Mouse (Mus musculus) testis, adult 2 months (tissue): ENCODE measurements around the gene Ticam1. TPM values are rescaled to one million over a fixed set of nuclear protein-coding genes. Genes with fewer than 3 reads are reported as not detected.

Source experiments
- H3K27ac ChIP-seq: fragments of 200-500 bp; 2 replicates; pipeline ENCODE4 v1.5.1; 2012; ENCODE audit warnings: low read depth, low read length; ENCODE audit not compliant: control insufficient read depth, insufficient read depth
- H3K27me3 ChIP-seq: fragments of 200-500 bp; 2 replicates; pipeline ENCODE4 v1.6.1; 2012; ENCODE audit warnings: mild to moderate bottlenecking, low read length, moderate library complexity; ENCODE audit not compliant: control insufficient read depth, insufficient read depth
- H3K36me3 ChIP-seq: fragments of 200-500 bp; 2 replicates; pipeline ENCODE4 v1.6.1; 2012; ENCODE audit warnings: mild to moderate bottlenecking, low read length; ENCODE audit not compliant: control insufficient read depth, insufficient read depth
- H3K4me1 ChIP-seq: fragments of 200-500 bp; 2 replicates; pipeline ENCODE4 v1.6.1; 2012; ENCODE audit warnings: low read length; ENCODE audit not compliant: control insufficient read depth, insufficient read depth
- H3K4me3 ChIP-seq: fragments of 200-500 bp; 2 replicates; pipeline ENCODE4 v1.5.1; 2012; ENCODE audit warnings: low read depth, mild to moderate bottlenecking, low read length, moderate library complexity, mixed read lengths; ENCODE audit not compliant: control insufficient read depth
- CTCF ChIP-seq: fragments of 200-500 bp; IDR thresholded peaks from 2 replicates; pipeline ENCODE4 v1.5.1; 2012; ENCODE audit warnings: low read depth, mild to moderate bottlenecking, inconsistent platforms, low read length, moderate library complexity; ENCODE audit not compliant: control insufficient read depth, insufficient read depth, insufficient replicate concordance
- POLR2A ChIP-seq: fragments of 200-500 bp; IDR thresholded peaks from 2 replicates; pipeline ENCODE4 v1.6.1; 2012; ENCODE audit warnings: low read depth, mild to moderate bottlenecking, inconsistent platforms, low read length, moderate library complexity; ENCODE audit not compliant: control insufficient read depth
- polyA plus RNA-seq: library from polyadenylated mRNA; depleted of rRNA; stranded (reverse); fragments of >200 nt; gene quantifications from 2 replicates; pipeline ENCODE4 v1.2.3, GENCODE M21; 2012

Ticam1 gene
- polyA plus RNA-seq, 1 experiment: 3.4 TPM

DNA sequence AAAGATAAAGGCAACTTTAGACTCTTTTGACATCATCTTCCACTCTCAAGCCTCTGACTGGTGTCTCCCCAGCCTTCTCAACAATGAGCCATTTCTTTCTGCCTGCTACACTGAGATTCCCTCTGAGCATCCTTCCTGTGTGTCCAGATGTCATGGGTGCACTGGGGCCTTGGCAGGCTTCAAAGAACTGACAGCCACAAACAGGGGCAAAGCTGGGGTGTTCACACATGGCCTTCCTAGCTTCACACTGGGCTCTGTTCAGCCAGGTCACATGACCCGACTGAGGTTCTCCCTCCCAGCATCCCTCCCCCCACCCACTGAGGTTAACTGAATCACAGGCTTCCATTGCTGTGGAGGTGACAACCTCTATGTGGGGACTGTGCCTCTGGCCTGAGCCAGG, 19.6 kb upstream of the Ticam1 start:
- no peaks in the 10 kb centered on the region for H3K36me3 ChIP-seq

DNA sequence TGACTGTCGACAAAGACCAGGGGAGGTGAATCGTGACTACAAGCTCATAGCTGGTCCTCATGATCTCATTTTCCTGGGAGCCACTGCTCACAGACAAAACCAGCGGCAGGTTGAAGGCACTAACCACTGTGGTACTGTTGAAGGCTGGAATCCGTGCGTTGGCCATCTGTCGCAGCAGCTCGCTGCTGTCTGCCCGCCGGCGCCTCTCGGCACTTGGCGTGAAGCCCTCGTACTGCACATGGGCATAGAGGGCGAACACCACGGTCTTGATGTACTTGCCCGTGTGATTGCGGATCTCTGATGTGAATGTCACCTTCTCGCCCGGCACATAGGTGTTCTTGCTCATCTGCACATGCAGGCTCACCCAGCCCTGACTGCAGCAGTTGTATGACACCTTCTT, 17.7 kb upstream of the Ticam1 start:
- Histone ChIP-seq H3K36me3 (no peaks in the 10 kb centered on the region), H3K4me3 (no peak overlapping the region), H3K27ac (no peak overlapping the region), H3K27me3 (no peaks in the 10 kb centered on the region), H3K4me1 (peaks cover 40% of the 10 kb centered on the region)
- TF ChIP-seq POLR2A (no peak), CTCF (no peak)

More for the DNA sequence above, 19.6 kb upstream of the Ticam1 start:
- peaks cover 24% of the 10 kb centered on the region for H3K4me1 ChIP-seq
- no peaks in the 10 kb centered on the region for H3K27me3 ChIP-seq
- TF ChIP-seq CTCF (no peak), POLR2A (no peak)
- no peak overlapping the region for H3K27ac ChIP-seq
- H3K4me3 ChIP-seq: no peak overlapping the region

DNA sequence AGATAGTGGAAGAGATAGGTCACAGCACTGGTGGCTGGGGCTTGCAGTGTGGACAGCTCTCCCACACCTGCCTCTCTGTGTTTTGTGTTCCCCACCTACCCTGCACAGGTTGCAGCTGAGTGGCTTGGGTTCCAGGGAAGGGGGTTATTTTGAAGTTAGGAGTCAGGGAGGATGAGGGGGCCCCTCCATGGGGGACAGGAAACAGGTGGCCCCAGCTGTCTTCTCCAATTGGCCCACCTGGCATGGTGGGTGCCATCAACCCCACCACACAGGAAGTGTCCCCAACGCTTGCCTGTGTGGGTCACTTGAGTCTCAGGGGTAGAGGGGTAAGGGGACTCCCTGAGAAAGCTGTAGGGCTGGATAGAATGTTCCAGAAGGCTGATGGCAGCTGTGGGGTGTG, 16.7 kb upstream of the Ticam1 start:
- no peaks in the 10 kb centered on the region for H3K36me3 ChIP-seq
- H3K27ac ChIP-seq: no peak overlapping the region
- no peaks in the 10 kb centered on the region for H3K27me3 ChIP-seq
- peaks cover 40% of the 10 kb centered on the region for H3K4me1 ChIP-seq
- TF ChIP-seq POLR2A: no peak
- no peak for TF ChIP-seq CTCF
- H3K4me3 ChIP-seq: no peak overlapping the region

DNA sequence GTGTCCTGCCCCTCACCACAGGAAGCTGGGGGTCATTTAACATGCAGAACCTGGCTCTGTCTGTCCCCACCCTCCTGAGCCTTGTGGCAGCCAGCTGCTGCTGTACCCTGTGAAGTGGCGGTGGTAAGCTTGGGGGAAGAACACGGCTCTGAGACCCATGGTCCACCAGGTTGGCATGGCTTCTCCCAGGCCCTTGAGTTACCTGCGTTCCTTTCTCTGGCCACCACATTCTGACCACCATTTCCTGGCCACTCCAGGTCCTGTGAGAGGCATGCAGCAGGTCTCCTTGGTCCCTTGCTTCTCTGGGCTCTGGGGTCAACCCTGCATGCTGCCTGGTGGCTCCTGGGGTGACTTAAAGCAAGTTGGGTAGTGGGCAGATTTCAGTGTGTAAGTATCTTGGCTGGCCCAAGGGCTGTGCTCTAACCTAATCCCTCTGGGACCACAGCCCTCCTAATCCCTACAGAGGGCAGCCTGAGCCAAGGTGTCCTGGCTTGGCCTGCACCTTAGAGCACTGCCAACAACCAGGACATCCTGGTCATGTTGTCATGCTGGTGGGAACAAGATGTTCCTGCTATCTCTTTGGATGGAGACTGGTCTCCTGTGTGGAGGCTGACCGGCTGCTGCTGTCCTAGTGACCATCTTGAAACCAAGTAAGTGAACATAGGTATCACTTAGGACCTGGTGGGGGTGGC, 16.1 kb upstream of the Ticam1 start, which contains the start of gene Plin3:
Gene Plin3, minus strand, starts transcription at position 343 of the 692 bp plus-strand sequence.
- TF ChIP-seq POLR2A: no peak
- no peak for TF ChIP-seq CTCF
- H3K4me1 ChIP-seq: peaks cover 43% of the 10 kb centered on the region
- H3K27me3 ChIP-seq: no peaks in the 10 kb centered on the region
- H3K4me3 ChIP-seq: no peak within 1 kb of the TSS
- 0 out of 2 replicates have a peak within 1 kb of the TSS, but pooled peaks have one; percentile 56 for H3K27ac ChIP-seq
- no peaks in the 10 kb centered on the region for H3K36me3 ChIP-seq

DNA sequence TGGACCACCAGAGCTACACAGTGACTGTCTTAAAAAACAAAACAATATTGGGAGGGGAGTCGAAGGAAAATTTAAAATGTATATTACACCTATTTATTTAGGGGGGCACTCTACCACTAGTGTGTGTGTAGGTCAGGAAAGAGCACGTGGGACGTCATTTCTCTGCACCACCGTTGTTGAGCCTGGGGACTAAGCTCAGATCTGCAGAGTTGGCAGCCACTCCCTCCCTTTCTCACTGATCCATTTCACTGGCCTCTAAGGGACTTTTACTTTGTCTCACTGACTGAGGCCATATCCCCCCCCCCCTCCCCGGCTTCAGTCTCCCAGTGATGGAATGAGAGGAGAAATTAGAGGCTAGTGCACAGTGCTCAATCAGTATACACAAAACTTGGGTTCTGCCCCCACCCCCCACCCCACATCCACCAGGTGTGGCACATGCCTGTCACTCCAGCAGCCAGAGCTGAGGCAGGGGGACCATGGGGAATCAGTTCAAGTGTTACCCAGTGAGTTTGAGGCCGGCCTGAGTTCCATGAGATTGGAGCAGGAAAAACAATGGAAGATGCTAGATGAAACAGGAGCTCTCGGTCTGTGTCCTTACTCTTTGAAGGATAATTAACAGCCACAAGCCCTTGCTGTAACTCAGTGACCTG, 15.4 kb upstream of the Ticam1 start:
- Histone ChIP-seq H3K36me3 (no peaks in the 10 kb centered on the region), H3K27me3 (no peaks in the 10 kb centered on the region), H3K4me3 (no peak overlapping the region), H3K27ac (no peak overlapping the region), H3K4me1 (peaks cover 44% of the 10 kb centered on the region)
- no peak for TF ChIP-seq CTCF
- no peak for TF ChIP-seq POLR2A

DNA sequence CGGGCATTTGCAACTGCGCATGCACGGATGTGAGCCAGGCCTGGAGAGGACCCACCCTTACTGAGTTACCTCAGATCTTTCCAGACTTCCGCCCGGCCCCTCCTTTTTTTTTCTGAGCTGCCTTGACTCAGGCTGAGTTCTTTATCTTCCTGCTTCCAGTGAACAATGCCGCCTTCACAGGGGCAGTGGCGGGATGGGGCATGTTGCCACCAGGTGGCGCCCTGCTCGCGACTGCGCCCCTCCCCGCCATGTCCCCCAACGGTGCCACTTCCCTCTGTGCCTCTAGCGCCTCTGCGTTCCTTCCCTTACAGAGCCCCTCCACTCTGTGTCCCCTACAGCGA, 14.6 kb upstream of the Ticam1 start:
- Histone ChIP-seq H3K4me3 (peak overlapping the region; percentile 88), H3K36me3 (no peaks in the 10 kb centered on the region), H3K4me1 (peaks cover 36% of the 10 kb centered on the region), H3K27me3 (no peaks in the 10 kb centered on the region), H3K27ac (peak overlapping the region; percentile 73)
- TF ChIP-seq CTCF (peak; percentile 86), POLR2A (peak; percentile 36; the same call in 1 of the 2 replicates)

DNA sequence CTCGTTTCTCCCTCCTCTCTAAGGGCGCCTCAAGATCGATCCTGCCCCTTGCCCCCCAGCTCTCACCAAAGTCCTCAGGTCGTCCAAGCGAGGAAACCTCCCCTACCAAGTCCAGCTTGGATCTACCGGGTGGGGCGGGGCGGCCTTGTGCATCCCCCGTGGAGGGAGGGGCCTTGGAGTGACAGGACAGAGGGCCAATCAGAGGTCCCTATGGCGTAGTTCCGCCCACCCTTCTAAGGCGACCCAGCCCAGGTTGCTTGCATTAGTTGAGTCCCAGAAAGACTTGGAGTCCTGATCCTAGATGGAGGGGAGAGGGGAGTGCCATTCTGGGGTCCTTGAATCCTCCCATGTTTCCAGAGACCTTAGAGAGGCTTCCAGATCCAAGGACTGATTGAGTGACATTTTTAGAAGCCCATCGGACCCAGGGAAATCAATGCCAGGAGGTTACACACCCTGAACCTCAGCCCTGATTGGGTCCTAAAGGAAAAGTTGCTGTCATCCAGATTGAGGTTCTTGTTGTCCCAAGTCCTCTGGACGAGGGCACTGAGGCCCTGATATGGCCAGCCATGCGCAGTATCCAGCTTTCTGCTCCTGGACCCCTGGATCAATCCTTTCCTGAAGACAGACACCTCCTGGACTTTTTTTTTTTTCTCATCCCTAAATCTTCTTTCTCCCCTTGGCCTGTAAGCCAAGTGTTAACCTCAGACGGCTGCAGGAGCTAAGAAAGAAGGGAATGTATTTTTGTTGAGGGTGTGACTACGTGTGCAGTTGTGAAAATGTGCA, 14.0 kb upstream of the Ticam1 start:
- no peak for TF ChIP-seq CTCF
- peak; percentile 61 for TF ChIP-seq POLR2A
- Histone ChIP-seq H3K4me1 (peaks cover 36% of the 10 kb centered on the region), H3K27me3 (no peaks in the 10 kb centered on the region), H3K27ac (peak overlapping the region; percentile 73), H3K36me3 (no peaks in the 10 kb centered on the region), H3K4me3 (peak overlapping the region; percentile 88)
